Mouse (Mus musculus): ENCODE results near the gene Snapc4. TPM values are rescaled to one million over a fixed set of nuclear protein-coding genes. Genes with fewer than 3 reads are reported as not detected.

The Snapc4 gene
- total RNA-seq, 2 experiments from 2014 or later: 74.2 to 78.2 TPM

DNA sequence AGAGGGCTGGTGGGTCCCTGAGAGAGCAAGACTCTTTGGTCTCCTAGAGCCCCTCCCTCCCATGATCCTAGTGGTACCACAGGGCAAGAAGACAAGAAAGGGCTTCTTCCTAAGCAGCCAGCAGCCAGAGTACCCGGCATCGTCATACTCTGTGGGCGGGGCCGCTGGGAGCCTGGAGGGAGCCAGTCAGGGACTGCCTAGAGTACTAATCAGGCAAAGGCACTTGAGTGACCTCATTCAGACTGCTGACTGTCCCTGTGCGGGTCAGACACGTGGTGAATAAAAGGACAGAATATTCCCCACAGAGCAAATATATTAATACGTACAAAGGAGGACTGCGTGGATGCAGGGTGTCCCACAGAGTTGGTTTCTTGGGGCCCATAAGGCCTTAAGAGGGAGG is 51.1 kb downstream of the Snapc4 start:
- peak overlapping the region; percentile 82 for H3K27ac ChIP-seq
- peak; percentile 40 to 59 for DNase-seq (ENCODE audit: extremely low spot score in 1 of 2, low spot score in 2 of 2)
- no peak for TF ChIP-seq CTCF (IDR thresholded peaks at IDR 0.05)
- H3K4me3 ChIP-seq: no peak overlapping the region
- intact Hi-C loops (cut with DNase I): no loop called here

DNA sequence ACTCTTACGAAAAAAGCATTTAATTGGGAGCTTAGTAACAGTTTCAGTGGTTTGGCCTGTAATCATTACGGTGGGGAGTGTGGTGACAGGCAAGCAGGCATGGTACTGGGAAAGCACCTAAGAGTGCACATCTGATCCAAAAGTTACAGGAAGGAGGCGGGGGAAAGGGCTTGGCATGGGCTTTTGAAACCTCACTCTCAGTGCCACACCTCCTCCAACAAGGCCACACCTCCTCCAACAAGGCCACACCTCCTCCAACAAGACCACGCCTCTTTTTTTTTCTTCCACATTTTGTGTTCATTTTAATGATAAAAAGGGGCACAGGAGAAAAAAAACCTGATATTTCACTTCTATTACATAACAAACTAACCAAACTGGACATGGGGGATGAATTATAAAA is 52.6 kb downstream of the Snapc4 start:
- Histone ChIP-seq H3K27ac (no peak overlapping the region), H3K4me3 (no peak overlapping the region)
- no peak for TF ChIP-seq CTCF (IDR thresholded peaks at IDR 0.05)
- intact Hi-C loops (cut with DNase I): no loop called here
- no peak for DNase-seq (ENCODE audit: extremely low spot score in 1 of 2, low spot score in 2 of 2)

DNA sequence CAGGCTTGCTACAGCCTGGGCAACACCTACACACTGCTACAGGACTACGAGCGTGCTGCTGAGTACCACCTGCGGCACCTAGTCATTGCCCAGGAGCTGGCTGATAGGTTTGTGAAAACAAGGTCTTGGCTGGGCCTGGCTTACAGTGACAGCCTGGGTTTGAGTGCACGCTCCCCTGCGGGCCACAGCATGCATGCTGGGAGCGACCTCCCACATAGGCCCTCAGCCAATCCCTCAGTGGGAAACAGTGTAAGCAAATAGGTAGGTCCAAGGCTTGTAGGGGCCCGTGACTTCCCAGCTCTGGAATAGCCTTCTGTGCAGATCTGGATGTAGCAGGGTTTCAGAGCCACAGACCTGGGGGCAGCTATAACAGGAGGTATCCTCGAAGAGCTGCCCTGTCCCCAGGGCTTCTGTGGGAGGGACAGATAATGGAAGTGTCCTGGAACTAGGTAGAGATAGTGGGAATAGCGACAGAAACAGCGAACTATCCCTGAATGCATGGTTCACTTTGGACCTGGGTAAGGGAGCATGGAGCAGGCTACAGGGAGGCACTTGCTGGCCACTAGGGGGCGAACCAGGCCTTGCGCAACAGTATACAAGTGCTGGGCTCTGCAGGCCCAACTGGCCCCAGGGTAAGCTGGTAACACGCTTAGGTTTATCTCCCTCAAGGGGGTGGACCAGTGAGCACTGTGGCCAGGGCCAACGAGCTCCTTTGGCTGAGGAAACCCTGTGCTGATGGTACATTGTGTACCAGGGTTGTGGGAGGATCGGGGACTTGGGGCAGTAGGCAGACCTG is 54.9 kb downstream of the Snapc4 start:
- intact Hi-C loops (cut with DNase I): loop anchor here (1.0 kb wide), 1 partner anchor 27 kb away; the partner anchor contains the start of gene Dnlz
- TF ChIP-seq CTCF (IDR thresholded peaks at IDR 0.05): peak; percentile 73
- peak overlapping the region; percentile 20; the same call in 1 of the 2 replicates for H3K27ac ChIP-seq
- no peak overlapping the region for H3K4me3 ChIP-seq
- DNase-seq (ENCODE audit: extremely low spot score in 1 of 2, low spot score in 2 of 2): no peak

DNA sequence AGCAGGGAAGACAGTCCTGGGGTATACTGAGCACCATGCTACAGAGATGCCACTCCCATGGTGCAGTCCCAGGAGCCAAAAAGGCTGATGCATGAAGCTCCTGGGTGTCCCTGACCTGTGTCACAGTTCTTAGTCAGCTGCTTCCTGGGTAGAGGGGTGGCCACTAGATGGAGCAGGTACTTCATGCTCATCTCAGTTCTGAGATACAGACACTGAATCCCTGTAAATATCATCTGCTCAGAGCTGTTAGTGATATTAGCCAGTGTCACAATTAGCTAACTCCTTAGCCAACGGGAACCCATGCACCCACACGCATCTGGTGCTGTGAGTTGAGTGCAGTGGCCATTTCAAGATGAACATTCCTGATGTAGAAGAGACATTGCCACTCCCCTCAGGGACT is 55.5 kb downstream of the Snapc4 start:
- DNase-seq (ENCODE audit: extremely low spot score in 1 of 2, low spot score in 2 of 2): peak in 1 of 2 experiments; percentile 57
- intact Hi-C loops (cut with DNase I): loop anchor here (1.0 kb wide), 1 partner anchor 27 kb away; the partner anchor contains the start of gene Dnlz
- Histone ChIP-seq H3K4me3 (no peak overlapping the region), H3K27ac (no peak overlapping the region)
- TF ChIP-seq CTCF (IDR thresholded peaks at IDR 0.05): peak; percentile 69

DNA sequence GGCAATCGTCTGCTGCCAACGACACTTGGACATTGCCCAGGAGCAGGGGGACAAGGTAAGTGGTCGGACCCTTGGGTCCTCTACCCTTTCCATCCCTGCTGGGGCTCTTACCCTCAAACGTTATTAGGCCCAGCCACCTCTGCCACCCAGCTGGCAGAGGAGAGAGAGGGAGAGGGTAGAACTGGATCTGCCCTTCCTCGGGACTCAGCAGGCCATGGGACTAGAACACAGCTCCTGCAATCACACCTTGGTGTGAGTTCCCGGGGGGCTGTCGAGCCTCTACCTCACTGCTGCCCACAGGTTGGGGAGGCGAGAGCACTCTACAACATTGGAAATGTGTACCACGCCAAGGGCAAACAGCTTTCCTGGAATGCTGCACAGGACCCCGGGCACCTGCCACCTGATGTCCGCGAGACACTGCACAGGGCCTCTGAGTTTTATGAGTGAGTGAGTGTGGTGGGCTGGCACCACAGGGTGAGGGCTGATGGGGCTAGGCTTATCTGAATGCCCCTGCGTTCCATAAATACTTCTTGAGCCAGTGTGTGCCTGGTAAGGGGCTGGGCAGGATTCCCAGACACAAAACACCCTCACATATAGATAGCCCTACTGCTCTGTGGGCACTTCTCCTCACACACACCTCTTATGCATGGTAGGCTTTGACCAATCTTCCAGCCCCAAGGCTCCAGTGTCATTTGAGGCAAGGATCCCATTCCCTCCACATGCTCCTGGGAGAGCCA is 56.7 kb downstream of the Snapc4 start:
- no peak overlapping the region for H3K4me3 ChIP-seq
- no peak for DNase-seq (ENCODE audit: extremely low spot score in 1 of 2, low spot score in 2 of 2)
- TF ChIP-seq CTCF (IDR thresholded peaks at IDR 0.05): no peak
- intact Hi-C loops (cut with DNase I): no loop called here
- H3K27ac ChIP-seq: no peak overlapping the region

DNA sequence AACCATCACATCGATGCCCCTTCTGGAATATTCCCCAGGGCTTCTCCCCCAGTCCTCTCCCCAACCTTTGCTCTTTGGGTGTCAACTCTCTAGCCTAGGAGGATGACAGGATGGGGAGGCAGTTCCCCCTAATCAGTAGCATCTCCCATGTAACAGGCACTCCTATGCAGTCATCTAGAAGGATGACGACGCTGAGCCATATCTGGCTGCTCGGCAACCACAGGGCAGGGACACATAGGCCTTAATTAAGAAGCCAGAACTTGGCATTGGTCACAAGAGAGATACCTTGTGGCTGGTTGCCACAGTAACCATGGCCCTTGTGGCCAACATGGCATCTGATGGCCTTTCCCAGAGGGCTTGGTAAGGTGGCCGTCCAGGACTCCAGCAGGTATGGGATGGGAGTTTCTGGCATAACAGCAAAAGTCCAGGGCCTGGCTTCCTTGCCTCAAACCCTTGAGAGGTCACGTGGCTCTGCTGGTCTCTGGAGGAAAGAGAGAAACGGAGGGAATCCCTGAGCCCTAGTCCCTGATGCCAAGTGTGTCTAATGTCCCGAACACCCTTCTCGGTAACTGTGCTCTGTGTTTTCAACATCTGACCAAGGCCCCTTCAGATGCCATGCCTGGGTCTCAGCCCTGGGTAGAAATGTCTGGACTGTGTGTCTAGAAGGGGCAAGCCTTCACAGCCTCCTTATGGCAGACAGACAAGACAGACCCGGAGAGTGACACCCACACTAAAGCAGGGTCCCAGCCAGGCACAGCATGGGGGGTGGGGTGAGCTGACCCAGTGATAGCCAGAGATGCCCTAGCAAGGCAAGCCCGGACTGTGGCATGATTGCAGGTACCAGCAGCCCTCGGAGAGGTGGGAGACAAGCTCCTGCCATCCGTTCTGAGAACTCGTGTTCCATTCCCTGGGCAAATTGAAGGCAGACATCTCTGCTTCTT is 59.9 kb downstream of the Snapc4 start:
- intact Hi-C loops (cut with DNase I): no loop called here
- no peak for TF ChIP-seq CTCF (IDR thresholded peaks at IDR 0.05)
- no peak overlapping the region for H3K27ac ChIP-seq
- no peak for DNase-seq (ENCODE audit: extremely low spot score in 1 of 2, low spot score in 2 of 2)
- no peak overlapping the region for H3K4me3 ChIP-seq

DNA sequence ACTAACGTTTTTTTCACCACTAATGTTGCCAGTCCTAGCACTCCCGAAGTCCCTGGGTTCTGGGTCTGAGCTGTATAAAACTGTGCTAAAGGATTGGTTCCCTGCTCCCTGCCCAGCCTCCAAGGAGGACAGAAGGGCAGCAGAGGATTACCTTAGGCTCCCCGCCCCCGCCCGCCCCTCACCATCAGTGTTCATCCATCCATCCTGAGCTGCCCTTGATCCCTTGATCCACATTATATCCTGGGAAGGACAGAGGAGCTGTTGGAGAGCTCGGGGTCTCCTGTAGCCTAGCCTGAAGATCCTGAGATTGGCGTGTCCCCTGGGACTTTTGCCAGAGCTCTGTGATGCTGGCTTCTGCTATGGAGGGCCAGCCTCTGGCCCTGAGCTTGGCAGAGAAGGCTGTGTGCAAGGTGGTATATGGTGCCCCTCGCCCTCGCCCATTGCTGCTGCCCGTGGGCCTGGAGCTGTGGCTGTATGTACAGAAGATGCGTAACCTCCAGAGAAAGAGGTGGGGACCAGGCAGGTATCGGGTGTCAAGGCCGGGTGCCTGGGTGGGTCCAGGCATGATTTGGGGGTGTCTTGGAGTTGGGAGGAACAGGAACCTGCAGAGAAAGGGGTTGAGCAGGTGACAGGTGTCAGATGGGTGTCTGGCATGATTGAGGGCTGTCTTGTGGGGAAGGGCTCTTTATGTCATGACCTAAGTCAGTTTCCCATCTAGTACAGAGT is 60.8 kb downstream of the Snapc4 start:
- Histone ChIP-seq H3K4me3 (no peak overlapping the region), H3K27ac (no peak overlapping the region)
- no peak for TF ChIP-seq CTCF (IDR thresholded peaks at IDR 0.05)
- DNase-seq (ENCODE audit: extremely low spot score in 1 of 2, low spot score in 2 of 2): no peak
- intact Hi-C loops (cut with DNase I): loop anchor here (5.0 kb wide), 1 partner anchor 68 kb away; the partner anchor contains the start of genes Entr1 and Pmpca

DNA sequence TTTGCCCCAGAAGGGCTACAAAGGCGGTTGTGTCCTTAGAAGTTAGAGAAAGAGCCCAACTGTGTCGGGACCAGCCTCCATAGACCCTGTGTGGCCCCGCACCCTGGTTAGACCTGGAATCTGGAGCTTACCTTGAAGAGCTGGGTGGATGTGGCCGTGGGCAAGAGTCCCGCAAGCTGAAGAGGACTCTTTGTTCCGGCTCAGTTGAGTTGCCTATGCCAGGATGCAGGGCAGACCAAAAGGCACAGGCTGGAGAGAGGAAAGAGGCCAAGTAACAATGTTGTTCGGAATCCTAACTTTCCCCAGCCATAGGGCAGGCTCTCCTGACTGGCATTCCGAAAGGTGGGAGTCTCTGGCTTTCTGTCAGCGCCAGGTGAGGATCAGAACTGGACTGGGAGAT is 61.3 kb downstream of the Snapc4 start:
- Histone ChIP-seq H3K4me3 (no peak overlapping the region), H3K27ac (no peak overlapping the region)
- no peak for TF ChIP-seq CTCF (IDR thresholded peaks at IDR 0.05)
- DNase-seq (ENCODE audit: extremely low spot score in 1 of 2, low spot score in 2 of 2): no peak
- intact Hi-C loops (cut with DNase I): loop anchor here (5.0 kb wide), 1 partner anchor 68 kb away; the partner anchor contains the start of genes Entr1 and Pmpca

DNA sequence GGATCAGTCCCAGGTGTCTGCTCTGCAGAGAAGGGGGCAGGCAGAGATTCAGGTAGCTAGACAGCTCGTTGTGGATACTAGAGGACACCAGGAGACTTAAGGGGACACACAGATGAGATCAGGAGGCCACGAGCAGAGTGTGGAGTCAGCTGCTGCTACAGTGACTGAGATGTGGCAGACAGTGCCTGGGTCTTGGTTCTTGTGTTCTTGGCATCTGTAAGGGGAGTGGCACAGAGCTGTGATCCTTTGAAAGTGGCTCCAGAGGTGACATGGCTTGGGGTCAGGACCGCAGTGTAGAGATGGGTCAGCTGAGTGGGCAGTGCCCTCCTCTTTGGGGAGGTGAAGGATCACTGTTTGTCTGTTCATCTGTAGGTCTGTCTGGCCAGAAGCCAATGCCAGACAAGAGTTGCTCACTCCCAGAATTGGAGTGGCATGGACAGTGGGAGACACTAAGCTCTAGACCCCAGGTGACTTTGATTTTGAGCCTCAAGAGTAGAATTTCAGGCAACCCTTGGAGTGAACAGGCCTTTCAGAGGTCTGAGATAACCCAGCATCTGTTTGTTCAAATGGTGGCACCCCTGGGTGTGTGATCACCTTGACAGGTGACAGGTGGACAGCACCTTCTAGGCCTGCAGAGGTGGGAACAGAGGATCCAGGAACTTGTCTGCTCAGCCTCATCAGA is 62.3 kb downstream of the Snapc4 start:
- DNase-seq (ENCODE audit: extremely low spot score in 1 of 2, low spot score in 2 of 2): no peak
- intact Hi-C loops (cut with DNase I): loop anchor here (5.0 kb wide), 1 partner anchor 69 kb away; the partner anchor contains the start of genes Entr1 and Pmpca
- TF ChIP-seq CTCF (IDR thresholded peaks at IDR 0.05): no peak
- Histone ChIP-seq H3K27ac (no peak overlapping the region), H3K4me3 (no peak overlapping the region)

DNA sequence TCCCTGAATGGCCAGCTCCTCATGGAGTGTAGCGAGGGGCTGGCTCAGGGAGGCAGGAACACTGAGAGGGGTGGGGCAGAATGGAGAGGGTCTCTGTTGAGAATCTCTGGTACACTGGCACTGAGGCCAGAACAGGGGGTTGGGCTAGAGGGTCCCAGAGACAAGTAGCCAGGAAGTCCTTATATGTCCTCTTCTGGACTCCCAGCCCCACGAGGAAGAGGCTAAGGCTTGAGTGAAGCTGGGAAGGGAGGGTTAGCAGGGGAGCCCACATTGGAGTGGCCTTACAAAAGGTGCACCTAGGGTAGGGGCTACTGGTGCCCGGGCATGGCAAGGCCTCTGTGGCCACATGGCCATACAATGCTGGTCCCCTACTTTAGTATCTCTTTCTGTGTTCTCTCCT is 63.1 kb downstream of the Snapc4 start:
- Histone ChIP-seq H3K4me3 (no peak overlapping the region), H3K27ac (no peak overlapping the region)
- intact Hi-C loops (cut with DNase I): loop anchor here (5.0 kb wide), 1 partner anchor 70 kb away; the partner anchor contains the start of genes Entr1 and Pmpca
- DNase-seq (ENCODE audit: extremely low spot score in 1 of 2, low spot score in 2 of 2): no peak
- no peak for TF ChIP-seq CTCF (IDR thresholded peaks at IDR 0.05)
